Mouse (Mus musculus) heart, embryonic 13.5 days (tissue): ENCODE measurements around the gene Ctcf. TPM values are rescaled to one million over a fixed set of nuclear protein-coding genes. Genes with fewer than 3 reads are reported as not detected.
"Not testable (repeated sequence)": the region's sequence is repeated elsewhere in the genome, so short reads cannot be mapped to it uniquely, and the experiment has no call there.

Experiments used
- ATAC-seq: fragments of 200-750 bp; cut with Nextera tagmentation; 2 replicates; pipeline ENCODE4 v1.8.0; 2017; ENCODE audit warnings: moderate TSS enrichment; ENCODE audit not compliant: insufficient number of reproducible peaks, low FRiP score, low TSS enrichment; ENCODE audit errors: extremely low read depth
- H3K27ac ChIP-seq: fragments of 300-500 bp; sonication (generic); replicated peaks from 2 replicates; pipeline ENCODE4 v1.5.1; 2015; ENCODE audit warnings: moderate library complexity, mild to moderate bottlenecking, inconsistent platforms
- H3K27me3 ChIP-seq: fragments of 300-500 bp; sonication (generic); replicated peaks from 2 replicates; pipeline ENCODE4 v1.6.1; 2015; ENCODE audit warnings: mild to moderate bottlenecking, inconsistent platforms
- H3K36me3 ChIP-seq: fragments of 300-500 bp; sonication (generic); 2 replicates; pipeline ENCODE4 v1.6.1; 2015; ENCODE audit warnings: mild to moderate bottlenecking, inconsistent platforms
- H3K4me1 ChIP-seq: fragments of 300-500 bp; sonication (generic); 2 replicates; pipeline ENCODE4 v1.6.1; 2015; ENCODE audit warnings: inconsistent platforms
- H3K4me2 ChIP-seq: fragments of 300-500 bp; sonication (generic); 2 replicates; pipeline ENCODE4 v1.6.1; 2015; ENCODE audit warnings: inconsistent platforms, mild to moderate bottlenecking, moderate library complexity
- H3K4me3 ChIP-seq: fragments of 300-500 bp; sonication (generic); 2 replicates; pipeline ENCODE4 v1.5.1; 2015; ENCODE audit warnings: moderate library complexity, mild to moderate bottlenecking, inconsistent platforms
- H3K9ac ChIP-seq: fragments of 300-500 bp; sonication (generic); 2 replicates; pipeline ENCODE4 v1.6.1; 2015; ENCODE audit warnings: inconsistent platforms, mild to moderate bottlenecking, moderate library complexity
- H3K9me3 ChIP-seq: fragments of 300-500 bp; sonication (generic); 2 replicates; pipeline ENCODE4 v1.6.1; 2016; ENCODE audit warnings: inconsistent platforms
- WGBS: fragments of 180-500 bp; shearing (Covaris S2); methylation state at CpG from one replicate; pipeline ENCODE4 v1.1.7; 2015; ENCODE audit warnings: mixed read lengths; 5-methylcytosine and 5-hydroxymethylcytosine counted together
- polyA plus RNA-seq: library from polyadenylated mRNA; unstranded; fragments of >200 nt; fragmentation: Nextera tagmentation; extraction: Ambion mirVana; gene quantifications from 2 replicates; pipeline ENCODE4 v1.2.1, GENCODE M21; 2015

Ctcf gene
- polyA plus RNA-seq, result 67.1 and 76.2 TPM in 2 replicates

GRCm38 (mm10) chr8:105636018-105636962, at the start of gene Ctcf:
Ctcf (plus strand) TSS chr8:105636568.
- peak; percentile 84 for ATAC-seq

DNA sequence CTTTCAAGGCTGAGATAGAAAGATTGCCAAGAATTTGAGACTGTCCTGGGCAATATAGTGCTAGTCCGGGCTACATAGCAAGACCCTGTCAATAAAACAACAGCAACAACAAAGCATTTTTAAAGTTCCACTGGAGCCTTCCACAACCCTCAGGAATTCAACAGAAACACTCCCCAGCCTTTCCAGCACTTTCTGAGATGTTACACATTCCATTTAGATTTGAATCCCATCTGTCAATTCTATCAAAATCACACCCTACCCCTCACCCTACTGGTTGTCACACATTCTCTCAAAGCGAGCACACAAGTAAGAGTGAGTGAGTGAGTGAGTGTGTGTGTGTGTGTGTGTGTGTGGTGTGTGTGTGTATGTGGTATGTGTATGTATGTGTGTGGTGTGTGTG, 43.9 kb upstream of the Ctcf start:
- H3K4me2 ChIP-seq, result no peak overlapping the region
- no peak overlapping the region for H3K27ac ChIP-seq
- peaks cover 4% of the 10 kb centered on the region; the same call in 1 of the 2 replicates for H3K9me3 ChIP-seq
- WGBS, result 59% methylated on average over 2 of the region's 2 CpGs
- ATAC-seq, result no peak
- H3K9ac ChIP-seq, result no peak overlapping the region
- H3K27me3 ChIP-seq, result no peaks in the 10 kb centered on the region
- no peaks in the 10 kb centered on the region for H3K36me3 ChIP-seq
- H3K4me3 ChIP-seq, result no peak overlapping the region
- peaks cover 33% of the 10 kb centered on the region for H3K4me1 ChIP-seq

More at GRCm38 (mm10) chr8:105636018-105636962, at the start of gene Ctcf:
- Histone ChIP-seq H3K4me1 (peaks cover 44% of the 10 kb centered on the region), H3K27me3 (no peaks in the 10 kb centered on the region), H3K9me3 (no peaks in the 10 kb centered on the region), H3K9ac (peak within 1 kb of the TSS; percentile 99), H3K36me3 (peaks cover 7% of the 10 kb centered on the region), H3K4me3 (peak within 1 kb of the TSS; percentile 82), H3K4me2 (peak within 1 kb of the TSS; percentile 95), H3K27ac (peak within 1 kb of the TSS; percentile 100)
- WGBS, result under 1% methylated on average over 99 of the region's 126 CpGs

- no peak for ATAC-seq
- no peaks in the 10 kb centered on the region for H3K27me3 ChIP-seq
- peaks cover 4% of the 10 kb centered on the region; the same call in 1 of the 2 replicates for H3K9me3 ChIP-seq
- H3K9ac ChIP-seq, result peak overlapping the region; percentile 75
- H3K4me1 ChIP-seq, result peaks cover 33% of the 10 kb centered on the region
- H3K36me3 ChIP-seq, result no peaks in the 10 kb centered on the region
- H3K27ac ChIP-seq, result peak overlapping the region; percentile 89
- H3K4me3 ChIP-seq, result peak overlapping the region; percentile 43
- 8% methylated on average over 15 of the region's 15 CpGs for WGBS
- peak overlapping the region; percentile 67 for H3K4me2 ChIP-seq
Observed at GRCm38 (mm10) chr8:105593859-105594258, 42.5 kb upstream of the Ctcf start.

- H3K9me3 ChIP-seq, result no peaks in the 10 kb centered on the region
- 59% methylated on average over 18 of the region's 18 CpGs for WGBS
- H3K4me1 ChIP-seq, result peaks cover 33% of the 10 kb centered on the region
- no peaks in the 10 kb centered on the region for H3K36me3 ChIP-seq
- no peaks in the 10 kb centered on the region for H3K27me3 ChIP-seq
- no peak for ATAC-seq
- peak overlapping the region; percentile 43 for H3K4me3 ChIP-seq
- H3K27ac ChIP-seq, result peak overlapping the region; percentile 89
- peak overlapping the region; percentile 75 for H3K9ac ChIP-seq
- H3K4me2 ChIP-seq, result peak overlapping the region; percentile 67
Observed at GRCm38 (mm10) chr8:105594451-105595242, 41.7 kb upstream of the Ctcf start.

DNA sequence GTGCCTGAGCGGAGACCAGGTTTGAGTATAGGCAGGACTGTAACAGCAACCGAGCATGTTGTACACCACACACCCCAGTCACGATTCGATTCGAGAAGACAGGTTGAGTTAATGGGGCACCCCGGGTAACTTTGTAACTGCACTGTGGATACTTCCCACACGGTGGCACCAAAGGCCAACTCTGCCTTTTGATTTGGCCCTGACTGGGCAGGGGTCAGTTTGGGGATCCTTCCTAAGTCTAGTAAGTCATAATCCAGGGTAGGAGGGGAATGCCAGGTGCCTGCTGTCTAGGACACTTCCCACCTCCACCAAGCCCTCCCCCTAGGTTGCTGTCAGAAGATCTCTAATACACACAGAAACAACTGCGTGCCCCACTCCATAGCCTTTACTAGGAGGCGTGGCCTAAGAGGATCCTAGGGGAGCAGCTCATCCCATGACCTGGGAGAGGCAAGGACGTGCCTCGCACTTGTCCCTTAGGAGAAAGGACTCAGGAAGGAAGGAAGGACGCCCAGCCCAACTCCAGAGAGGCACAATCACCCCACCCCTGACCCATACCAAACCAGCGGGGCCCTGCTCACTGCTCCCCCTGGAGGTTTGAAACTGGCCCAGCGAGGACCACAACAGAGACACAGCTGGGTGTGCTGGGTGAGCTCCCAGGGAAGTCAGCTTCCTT, 39.9 kb upstream of the Ctcf start:
- H3K27ac ChIP-seq, result no peak overlapping the region
- peak overlapping the region; percentile 33 for H3K4me3 ChIP-seq
- peak overlapping the region; percentile 61 for H3K4me2 ChIP-seq
- ATAC-seq, result peak; percentile 49
- peaks cover 33% of the 10 kb centered on the region for H3K4me1 ChIP-seq
- no peaks in the 10 kb centered on the region for H3K27me3 ChIP-seq
- no peaks in the 10 kb centered on the region for H3K9me3 ChIP-seq
- WGBS, result 6% methylated on average over 14 of the region's 14 CpGs
- H3K9ac ChIP-seq, result 0 out of 2 replicates have a peak overlapping the region, but pooled peaks have one; percentile 19
- H3K36me3 ChIP-seq, result no peaks in the 10 kb centered on the region

DNA sequence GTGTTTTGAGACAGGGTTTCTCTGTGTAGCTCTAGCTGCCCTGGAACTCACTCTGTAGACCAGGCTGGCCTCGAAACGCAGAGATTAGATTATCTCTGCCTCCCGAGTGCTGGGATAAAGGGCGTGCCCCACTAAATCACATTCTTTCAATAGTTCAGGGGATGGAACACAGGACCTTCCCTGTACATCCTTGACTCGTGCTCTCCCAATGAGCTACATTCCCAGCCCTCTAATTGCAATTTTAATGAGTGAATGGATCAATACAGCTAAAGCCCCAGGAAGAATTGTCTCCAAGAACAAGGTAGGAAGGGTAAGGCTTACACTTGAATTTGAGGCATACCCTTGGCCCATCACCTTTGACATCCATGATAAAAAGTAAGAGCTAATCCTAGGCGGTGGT, 37.6 kb upstream of the Ctcf start:
- H3K9me3 ChIP-seq, result no peaks in the 10 kb centered on the region
- no peak overlapping the region for H3K27ac ChIP-seq
- 56% methylated on average over 6 of the region's 6 CpGs for WGBS
- H3K27me3 ChIP-seq, result no peaks in the 10 kb centered on the region
- H3K4me1 ChIP-seq, result peaks cover 30% of the 10 kb centered on the region
- no peak overlapping the region for H3K9ac ChIP-seq
- H3K36me3 ChIP-seq, result no peaks in the 10 kb centered on the region
- H3K4me2 ChIP-seq, result no peak overlapping the region
- ATAC-seq, result no peak
- H3K4me3 ChIP-seq, result no peak overlapping the region

GRCm38 (mm10) chr8:105601301-105601700, 35.1 kb upstream of the Ctcf start:
- H3K4me1 ChIP-seq, result peaks cover 18% of the 10 kb centered on the region
- H3K4me2 ChIP-seq, result no peak overlapping the region
- H3K27ac ChIP-seq, result no peak overlapping the region
- H3K36me3 ChIP-seq, result no peaks in the 10 kb centered on the region
- no peak for ATAC-seq
- H3K27me3 ChIP-seq, result no peaks in the 10 kb centered on the region
- H3K9ac ChIP-seq, result no peak overlapping the region
- no peaks in the 10 kb centered on the region for H3K9me3 ChIP-seq
- 55% methylated on average over 5 of the region's 5 CpGs for WGBS
- H3K4me3 ChIP-seq, result no peak overlapping the region

- H3K36me3 ChIP-seq, H3K9ac ChIP-seq, H3K9me3 ChIP-seq, H3K4me3 ChIP-seq, H3K27me3 ChIP-seq, ATAC-seq, H3K4me2 ChIP-seq, H3K27ac ChIP-seq: not testable (repeated sequence)
- 72% methylated on average over 3 of the region's 3 CpGs for WGBS
- H3K4me1 ChIP-seq, result peaks cover 22% of the 10 kb centered on the region
Observed at GRCm38 (mm10) chr8:105602540-105602939, 33.8 kb upstream of the Ctcf start.

DNA sequence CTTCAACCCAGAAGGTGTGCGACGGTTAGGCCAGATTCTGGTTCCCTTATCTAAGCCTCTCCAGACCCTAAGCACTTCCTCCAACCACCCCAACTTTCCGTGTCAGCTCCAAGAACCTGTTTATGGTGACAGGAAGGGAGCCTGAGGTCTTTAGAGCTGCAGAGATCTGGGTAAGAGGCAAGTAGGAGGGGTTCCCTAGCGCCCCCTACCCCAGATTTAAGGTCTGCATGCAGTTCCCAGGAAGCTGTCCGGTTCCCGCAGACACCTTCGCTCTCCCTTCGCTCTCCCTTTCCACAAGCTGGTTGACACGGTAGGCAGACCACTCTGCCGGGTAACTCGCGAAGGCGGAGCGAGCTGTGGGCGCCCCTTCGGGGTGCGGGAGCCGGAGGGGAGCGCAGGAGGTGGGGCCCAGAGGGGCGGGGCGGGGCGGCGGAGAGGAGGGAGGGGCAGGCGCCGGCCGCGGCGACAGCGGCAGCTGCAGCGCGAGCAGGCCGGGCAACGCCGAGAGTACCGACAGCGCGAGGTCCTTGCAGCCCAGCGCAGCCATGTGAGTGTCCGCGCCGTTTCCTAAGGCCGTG, 31.5 kb upstream of the Ctcf start, which contains the start of gene Ripor1:
Gene Ripor1, plus strand, starts transcription at position 452 of the 578 bp plus-strand sequence.
- H3K27ac ChIP-seq, result peak within 1 kb of the TSS; percentile 92
- H3K4me3 ChIP-seq, result peak within 1 kb of the TSS; percentile 90
- ATAC-seq, result peak; percentile 59
- peak within 1 kb of the TSS; percentile 84 for H3K4me2 ChIP-seq
- peak within 1 kb of the TSS; percentile 97 for H3K9ac ChIP-seq
- no peaks in the 10 kb centered on the region for H3K9me3 ChIP-seq
- H3K4me1 ChIP-seq, result peaks cover 44% of the 10 kb centered on the region
- WGBS, result 0% methylated on average over 28 of the region's 42 CpGs
- H3K36me3 ChIP-seq, result no peaks in the 10 kb centered on the region
- no peaks in the 10 kb centered on the region for H3K27me3 ChIP-seq

GRCm38 (mm10) chr8:105605491-105606188, 30.7 kb upstream of the Ctcf start:
- 2% methylated on average over 38 of the region's 39 CpGs for WGBS
- peak overlapping the region; percentile 90 for H3K4me3 ChIP-seq
- peak overlapping the region; percentile 84 for H3K4me2 ChIP-seq
- H3K9ac ChIP-seq, result peak overlapping the region; percentile 97
- peak overlapping the region; percentile 92 for H3K27ac ChIP-seq
- no peaks in the 10 kb centered on the region for H3K27me3 ChIP-seq
- ATAC-seq, result peak; percentile 28; the same call in 1 of the 2 replicates
- peaks cover 45% of the 10 kb centered on the region for H3K4me1 ChIP-seq
- peaks cover 4% of the 10 kb centered on the region for H3K36me3 ChIP-seq
- H3K9me3 ChIP-seq, result no peaks in the 10 kb centered on the region
